Mouse (Mus musculus): ENCODE results near the gene St8sia4.

DNA sequence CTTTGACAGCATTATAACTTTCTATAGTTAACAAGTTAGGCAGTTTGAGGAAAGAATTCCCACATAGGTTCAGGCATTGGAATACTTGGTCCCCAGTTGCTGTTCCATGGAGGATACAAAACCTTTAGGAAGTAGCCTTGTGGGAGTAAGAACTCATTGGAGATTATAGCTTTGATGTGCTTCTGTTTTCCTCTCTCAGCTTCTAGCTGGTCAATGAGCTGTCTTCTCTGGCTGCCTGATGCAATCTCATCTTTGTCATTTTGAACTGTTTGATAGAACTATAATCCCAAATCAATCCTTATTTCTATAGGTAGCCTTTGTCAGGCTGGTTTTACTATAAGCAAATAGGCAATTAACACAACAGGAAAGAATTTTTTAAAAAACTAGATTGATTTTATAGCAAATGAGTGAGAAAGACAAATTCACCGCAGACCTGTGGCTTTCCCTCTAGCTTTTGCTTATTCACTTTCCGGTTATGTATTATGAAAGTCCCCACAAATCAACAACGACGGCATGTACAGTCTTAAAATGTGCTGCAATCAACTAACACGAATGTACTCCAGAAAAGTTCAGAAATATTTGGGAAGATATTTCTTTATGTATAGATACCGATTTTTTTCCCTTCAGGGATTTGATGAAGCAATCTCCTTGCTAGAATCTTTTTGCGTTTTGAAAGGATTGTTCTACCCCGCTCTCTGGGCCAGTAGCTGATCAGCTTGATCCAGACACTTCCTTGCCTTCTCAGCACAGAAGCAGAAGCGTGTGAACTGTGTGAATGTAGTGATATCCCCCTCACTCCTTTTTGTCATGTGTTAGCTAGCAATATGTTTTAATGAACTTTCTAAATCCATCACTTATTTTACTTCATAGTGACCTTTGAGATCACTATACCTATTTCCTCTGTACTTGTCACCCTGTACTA is 94.5 kb downstream of the St8sia4 start:
- no peak for TF ChIP-seq CTCF (IDR thresholded peaks at IDR 0.05; ENCODE audit: control insufficient read depth, insufficient read depth, insufficient read length)
- TF ChIP-seq CEBPB (IDR thresholded peaks at IDR 0.05; ENCODE audit: low read depth): no peak
- no peak for TF ChIP-seq MAX (IDR thresholded peaks at IDR 0.05)

Data from C2C12 (cell line).